Mouse (Mus musculus): ENCODE measurements around the gene Garnl3. TPM values are rescaled to one million over a fixed set of nuclear protein-coding genes. Genes with fewer than 3 reads are reported as not detected.

Gene Garnl3
- total and polyA plus RNA-seq, 3 experiments = 0.08 to 0.19 TPM; not detected in 1

DNA sequence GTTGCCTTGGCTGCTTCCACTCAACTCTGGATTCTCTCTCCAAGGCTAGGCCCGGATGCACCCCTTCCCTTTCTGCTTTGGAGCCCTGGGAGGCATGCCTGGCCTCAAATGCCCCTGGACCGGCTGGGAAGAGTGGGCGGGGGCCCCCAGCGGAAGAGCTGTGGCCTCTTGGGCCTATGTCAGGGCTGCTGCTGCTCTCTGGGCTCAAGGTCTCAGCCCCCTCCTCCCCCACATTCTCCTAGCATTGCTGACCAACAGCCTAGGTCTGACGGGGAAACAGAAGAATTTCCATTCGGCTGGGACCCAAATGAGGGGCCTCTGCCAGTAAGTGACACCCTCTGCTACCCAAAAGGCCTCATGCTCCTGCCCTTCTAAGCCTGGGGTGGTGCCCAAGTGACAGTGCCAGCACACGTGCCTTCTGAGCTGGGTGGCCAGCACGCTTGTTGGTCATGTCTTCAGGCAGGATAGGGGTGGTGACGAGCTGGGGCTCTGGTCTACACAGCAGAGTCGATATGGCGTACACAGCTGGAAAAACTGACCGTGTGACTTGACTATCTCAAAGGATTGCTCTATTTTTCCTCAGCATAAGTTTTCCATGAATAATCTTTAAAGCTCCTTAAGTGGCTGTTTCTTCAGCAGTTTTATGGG is 29.0 kb upstream of the Garnl3 start:
- dilution Hi-C loops (cut with MboI; ENCODE audit: extremely low pct_ligation_motif_present, extremely low pct_unique_long_range_greater_than_20kb, low sequenced_read_pairs) = no loop called here
- Histone ChIP-seq H3K4me3 (replicated peaks in 1 of 3; ENCODE audit: low read depth in 2 of 3, low read length in 2 of 3, poor library complexity in 1 of 3) (no peak overlapping the region), H3K4me1 (ENCODE audit: control insufficient read depth in 1 of 2, insufficient read depth in 2 of 2) (peaks cover 0 to 14% of the 10 kb centered on the region in 2 experiments; a peak in 2 of 4 replicates), H3K4me2 (ENCODE audit: insufficient read depth, low read depth, poor library complexity, severe bottlenecking) (no peak overlapping the region), H3K79me2 (replicated peaks; ENCODE audit: control insufficient read depth, extremely low read depth, insufficient read depth, poor library complexity, severe bottlenecking) (no peaks in the 10 kb centered on the region), H3K27me3 (replicated peaks) (no peaks in the 10 kb centered on the region), H3K27ac (ENCODE audit: insufficient read depth, low read depth) (no peak overlapping the region), H3K36me3 (replicated peaks in 1 of 2; ENCODE audit: control insufficient read depth in 1 of 2, insufficient read depth in 1 of 2, low read length in 1 of 2) (peaks cover 0 to 6% of the 10 kb centered on the region in 2 experiments), H3K9ac (ENCODE audit: insufficient read depth, low read depth) (no peak overlapping the region), H3K9me3 (replicated peaks; ENCODE audit: low read length) (no peaks in the 10 kb centered on the region)
- in situ Hi-C loops (cut with MboI; ENCODE audit: low pct_ligation_motif_present, low pct_unique_long_range_greater_than_20kb, low sequenced_read_pairs) = no loop called here
- TF ChIP-seq NELFE (IDR thresholded peaks at IDR 0.05; ENCODE audit: low read depth, low read length) = no peak
- no peak for TF ChIP-seq TBP (conservative IDR thresholded peaks at IDR 0.05; ENCODE audit: low read depth, low read length)
- no peak for TF ChIP-seq HCFC1 (IDR thresholded peaks at IDR 0.05; ENCODE audit: low read depth, low read length)
- TF ChIP-seq NRF1 (IDR thresholded peaks at IDR 0.05; ENCODE audit: low read depth, low read length) = no peak
- no peak for TF ChIP-seq MXI1 (IDR thresholded peaks at IDR 0.05; ENCODE audit: low read depth, low read length)
- no peak for TF ChIP-seq MEF2A (IDR thresholded peaks at IDR 0.05; ENCODE audit: borderline replicate concordance, low read depth, low read length)
- no peak for TF ChIP-seq CTCF (conservative IDR thresholded peaks at IDR 0.05 in 1 of 2, IDR thresholded peaks at IDR 0.05 in 1 of 2; ENCODE audit: low read depth in 2 of 2, low read length in 2 of 2)
- TF ChIP-seq PAX5 (IDR thresholded peaks at IDR 0.05; ENCODE audit: low read length) = no peak
- no peak for TF ChIP-seq SMC3 (IDR thresholded peaks at IDR 0.05; ENCODE audit: low read depth, low read length)
- TF ChIP-seq ZMIZ1 (IDR thresholded peaks at IDR 0.05; ENCODE audit: low read depth, low read length) = no peak
- TF ChIP-seq ZKSCAN1 (IDR thresholded peaks at IDR 0.05; ENCODE audit: borderline replicate concordance, low read depth, low read length) = no peak
- no peak for TF ChIP-seq JUND (conservative IDR thresholded peaks at IDR 0.05; ENCODE audit: low read depth, low read length)
- TF ChIP-seq POLR2AphosphoS2 (IDR thresholded peaks at IDR 0.05; ENCODE audit: low read depth, low read length) = no peak
- no peak for TF ChIP-seq ETS1 (conservative IDR thresholded peaks at IDR 0.05; ENCODE audit: low read depth, low read length)
- no peak for TF ChIP-seq SIN3A (IDR thresholded peaks at IDR 0.05; ENCODE audit: low read length)
- TF ChIP-seq CHD2 (IDR thresholded peaks at IDR 0.05; ENCODE audit: low read length) = no peak
- TF ChIP-seq EP300 (IDR thresholded peaks at IDR 0.05; ENCODE audit: low read length) = no peak
- DNase-seq (ENCODE audit: extremely low read depth) = no peak

DNA sequence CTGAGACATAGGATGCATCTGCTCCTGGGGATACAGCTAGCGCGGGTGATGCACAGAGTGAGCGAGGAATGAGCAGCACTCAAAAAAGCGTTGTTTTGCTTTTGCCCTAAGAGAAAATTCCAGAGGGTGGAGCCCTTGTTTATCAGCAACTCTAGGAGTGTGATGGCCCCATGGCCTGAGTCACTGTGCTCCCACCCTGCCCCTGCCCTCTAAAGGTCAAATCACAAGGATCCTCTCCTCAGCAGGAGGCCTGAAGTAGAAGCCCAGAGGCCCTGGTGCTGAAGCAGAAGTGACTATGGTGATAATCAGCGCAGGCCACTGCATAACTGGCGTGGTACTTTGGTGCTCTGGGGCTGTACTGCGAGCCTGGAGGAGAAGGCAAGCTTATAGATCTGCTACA is 28.1 kb upstream of the Garnl3 start:
- Histone ChIP-seq H3K4me3 (replicated peaks in 1 of 3; ENCODE audit: low read depth in 2 of 3, low read length in 2 of 3, poor library complexity in 1 of 3) (no peak overlapping the region), H3K27me3 (replicated peaks) (no peaks in the 10 kb centered on the region), H3K9me3 (replicated peaks; ENCODE audit: low read length) (no peaks in the 10 kb centered on the region), H3K79me2 (replicated peaks; ENCODE audit: control insufficient read depth, extremely low read depth, insufficient read depth, poor library complexity, severe bottlenecking) (no peaks in the 10 kb centered on the region), H3K9ac (ENCODE audit: insufficient read depth, low read depth) (no peak overlapping the region), H3K36me3 (replicated peaks in 1 of 2; ENCODE audit: control insufficient read depth in 1 of 2, insufficient read depth in 1 of 2, low read length in 1 of 2) (peaks cover 0 to 6% of the 10 kb centered on the region in 2 experiments), H3K4me1 (ENCODE audit: control insufficient read depth in 1 of 2, insufficient read depth in 2 of 2) (peaks cover 0 to 19% of the 10 kb centered on the region in 2 experiments; a peak in 2 of 4 replicates), H3K4me2 (ENCODE audit: insufficient read depth, low read depth, poor library complexity, severe bottlenecking) (no peak overlapping the region), H3K27ac (ENCODE audit: insufficient read depth, low read depth) (no peak overlapping the region)
- in situ Hi-C loops (cut with MboI; ENCODE audit: low pct_ligation_motif_present, low pct_unique_long_range_greater_than_20kb, low sequenced_read_pairs) = loop anchor here (5.0 kb wide), 3 partner anchors 73 to 243 kb away; no protein-coding TSS in a partner anchor
- no peak for DNase-seq (ENCODE audit: extremely low read depth)
- TF ChIP-seq JUN (IDR thresholded peaks at IDR 0.05; ENCODE audit: insufficient read depth, low read depth, low read length) (no peak), SMC3 (IDR thresholded peaks at IDR 0.05; ENCODE audit: low read depth, low read length) (no peak), CHD1 (IDR thresholded peaks at IDR 0.05; ENCODE audit: low read depth, low read length) (no peak), ZKSCAN1 (IDR thresholded peaks at IDR 0.05; ENCODE audit: borderline replicate concordance, low read depth, low read length) (no peak), PAX5 (IDR thresholded peaks at IDR 0.05; ENCODE audit: low read length) (no peak), EP300 (IDR thresholded peaks at IDR 0.05; ENCODE audit: low read length) (no peak), TBP (conservative IDR thresholded peaks at IDR 0.05; ENCODE audit: low read depth, low read length) (no peak), CHD2 (IDR thresholded peaks at IDR 0.05; ENCODE audit: low read length) (no peak), IRF4 (IDR thresholded peaks at IDR 0.05; ENCODE audit: low read depth, low read length) (no peak), RAD21 (IDR thresholded peaks at IDR 0.05; ENCODE audit: low read depth, low read length) (no peak), MYC (IDR thresholded peaks at IDR 0.05; ENCODE audit: low read depth, low read length) (no peak), RCOR1 (conservative IDR thresholded peaks at IDR 0.05; ENCODE audit: low read depth, low read length) (no peak), HCFC1 (IDR thresholded peaks at IDR 0.05; ENCODE audit: low read depth, low read length) (no peak), MEF2A (IDR thresholded peaks at IDR 0.05; ENCODE audit: borderline replicate concordance, low read depth, low read length) (no peak), CTCF (conservative IDR thresholded peaks at IDR 0.05 in 1 of 2, IDR thresholded peaks at IDR 0.05 in 1 of 2; ENCODE audit: low read depth in 2 of 2, low read length in 2 of 2) (no peak), MXI1 (IDR thresholded peaks at IDR 0.05; ENCODE audit: low read depth, low read length) (no peak), KAT2A (IDR thresholded peaks at IDR 0.05; ENCODE audit: insufficient replicate concordance, low read length) (no peak)
- dilution Hi-C loops (cut with MboI; ENCODE audit: extremely low pct_ligation_motif_present, extremely low pct_unique_long_range_greater_than_20kb, low sequenced_read_pairs) = no loop called here

Measured in CH12.LX (cell line).